Mouse (Mus musculus) left cerebral cortex, postnatal 4 days (tissue): Measurements from ENCODE around the gene Dlgap4. TPM values are rescaled to one million over a fixed set of nuclear protein-coding genes. Genes with fewer than 3 reads are reported as not detected.
A peak's percentile ranks its signal among the peaks of the same experiment; 100 is the strongest.

Experiments used
- DNase-seq: peaks from one replicate; pipeline ENCODE4 v3.0.0-alpha.2; 2022
- intact Hi-C: fragments of 180-260 bp; cut with DNase I; formaldehyde crosslinking; loops from one replicate; pipeline ENCODE4 v1.15.1; 2025
- total RNA-seq, 2 experiments: library from RNA; stranded (reverse); gene quantifications; 2 replicates each; pipeline ENCODE4 v1.2.3; 2021

Dlgap4 gene
- total RNA-seq, 2 experiments from 2014 or later = 306 to 315 TPM

- intact Hi-C loops = no loop called here
- DNase-seq = no peak
Measured at GRCm38 (mm10) chr2:156729537-156730469, 116.3 kb downstream of the Dlgap4 start.

- intact Hi-C loops = no loop called here
- DNase-seq = no peak
Measured at GRCm38 (mm10) chr2:156730501-156730921, 117.0 kb downstream of the Dlgap4 start.

GRCm38 (mm10) chr2:156731592-156731991, 118.1 kb downstream of the Dlgap4 start:
- DNase-seq = no peak
- intact Hi-C loops = no loop called here

GRCm38 (mm10) chr2:156732109-156732508, 118.6 kb downstream of the Dlgap4 start:
- no peak for DNase-seq
- intact Hi-C loops = no loop called here

- intact Hi-C loops = no loop called here
- no peak for DNase-seq
Measured at GRCm38 (mm10) chr2:156735761-156736335, 122.3 kb downstream of the Dlgap4 start.

GRCm38 (mm10) chr2:156736846-156737245, 123.3 kb downstream of the Dlgap4 start:
- DNase-seq = no peak
- intact Hi-C loops = no loop called here

GRCm38 (mm10) chr2:156737976-156738375, 124.5 kb downstream of the Dlgap4 start:
- intact Hi-C loops = no loop called here

GRCm38 (mm10) chr2:156741265-156741664, 127.8 kb downstream of the Dlgap4 start:
- DNase-seq = no peak
- intact Hi-C loops = no loop called here

More at GRCm38 (mm10) chr2:156737976-156738375, 124.5 kb downstream of the Dlgap4 start:
- DNase-seq = no peak

GRCm38 (mm10) chr2:156741998-156742397, 128.5 kb downstream of the Dlgap4 start:
- intact Hi-C loops = no loop called here
- DNase-seq = no peak

- DNase-seq = no peak
- intact Hi-C loops = no loop called here
Measured at GRCm38 (mm10) chr2:156743248-156743647, 129.7 kb downstream of the Dlgap4 start.

- intact Hi-C loops = no loop called here
Measured at GRCm38 (mm10) chr2:156744414-156744813, 130.9 kb downstream of the Dlgap4 start.

GRCm38 (mm10) chr2:156747315-156747714, 133.8 kb downstream of the Dlgap4 start:
- no peak for DNase-seq
- intact Hi-C loops = no loop called here

More at GRCm38 (mm10) chr2:156744414-156744813, 130.9 kb downstream of the Dlgap4 start:
- DNase-seq = no peak

- DNase-seq = no peak
- intact Hi-C loops = no loop called here
Measured at GRCm38 (mm10) chr2:156749687-156750086, 136.2 kb downstream of the Dlgap4 start.

- intact Hi-C loops = no loop called here
- no peak for DNase-seq
Measured at GRCm38 (mm10) chr2:156756937-156757336, 143.4 kb downstream of the Dlgap4 start.

- no peak for DNase-seq
- intact Hi-C loops = no loop called here
Measured at GRCm38 (mm10) chr2:156760843-156761505, 147.5 kb downstream of the Dlgap4 start.

GRCm38 (mm10) chr2:156761521-156762278, 148.2 kb downstream of the Dlgap4 start:
- intact Hi-C loops = no loop called here
- DNase-seq = no peak

- DNase-seq = no peak
- intact Hi-C loops = no loop called here
Measured at GRCm38 (mm10) chr2:156762499-156762898, 149.0 kb downstream of the Dlgap4 start.

- DNase-seq = peak; percentile 61
Measured at GRCm38 (mm10) chr2:156763101-156763500, 149.6 kb downstream of the Dlgap4 start.

GRCm38 (mm10) chr2:156764022-156764421, 150.5 kb downstream of the Dlgap4 start:
- intact Hi-C loops = no loop called here
- DNase-seq = no peak

More at GRCm38 (mm10) chr2:156763101-156763500, 149.6 kb downstream of the Dlgap4 start:
- intact Hi-C loops = no loop called here

- DNase-seq = no peak
- intact Hi-C loops = no loop called here
Measured at GRCm38 (mm10) chr2:156764747-156765146, 151.2 kb downstream of the Dlgap4 start.
